In genomic region chr13:97937919-97938318, GRCm38 (mm10) we compare ENCODE assay signal across 9 mouse cellular contexts.
DNase-seq lines count a peak whose midpoint lies in the region; ATAC-seq and TF ChIP-seq lines count a peak whose summit lies in the region.
"Had no signal": no experiment of that assay in that cellular context is flagged by ENCODE, and none has a peak within 500 bp of the region (broad histone marks: within the 10 kb centered on the region; RNA-seq: fewer than 3 reads in every experiment).

No protein-coding gene starts in this region.

- no peak overlapping the region for H3K4me3 ChIP-seq in midbrain, embryonic 14.5 days (replicated peaks; ENCODE audit: low read depth, low read length)
- no peak overlapping the region for H3K4me3 ChIP-seq in midbrain, embryonic 16.5 days (ENCODE audit: low read depth, low read length)
- no peak overlapping the region for H3K4me3 ChIP-seq in liver, postnatal 0 days (ENCODE audit: low read depth, low read length)
- H3K4me3 ChIP-seq: heart, embryonic 13.5 days had no signal

- peak; percentile 83 for TF ChIP-seq CTCF in liver, postnatal 0 days (IDR thresholded peaks at IDR 0.05; ENCODE audit: low read depth)

- H3K36me3 ChIP-seq in midbrain, embryonic 14.5 days (ENCODE audit: control insufficient read depth, insufficient read depth, low read length) = no peaks in the 10 kb centered on the region
- no peaks in the 10 kb centered on the region for H3K36me3 ChIP-seq in midbrain, embryonic 16.5 days (ENCODE audit: control insufficient read depth, insufficient read depth, low read length)
- no peaks in the 10 kb centered on the region for H3K36me3 ChIP-seq in liver, postnatal 0 days (replicated peaks; ENCODE audit: insufficient read depth, low read length)

- no peak for TF ChIP-seq EP300 in liver, postnatal 0 days (IDR thresholded peaks at IDR 0.05; ENCODE audit: low read depth)

- ATAC-seq in cerebellum, adult (ENCODE audit: insufficient number of reproducible peaks, low FRiP score, low TSS enrichment) = 0 out of 2 replicates have a peak, but pooled peaks have one; percentile 43
- no peak for ATAC-seq in midbrain, embryonic 14.5 days (ENCODE audit: low FRiP score, low TSS enrichment)
- no peak for ATAC-seq in midbrain, embryonic 16.5 days
- ATAC-seq in liver, postnatal 0 days = no peak

- peaks cover 8% of the 10 kb centered on the region; the same call in 1 of the 2 replicates for H3K4me1 ChIP-seq in midbrain, embryonic 14.5 days (ENCODE audit: control insufficient read depth, insufficient read depth, low read length)
- H3K4me1 ChIP-seq in midbrain, embryonic 16.5 days (ENCODE audit: control insufficient read depth, insufficient read depth, low read length) = peaks cover 9% of the 10 kb centered on the region; the same call in 1 of the 2 replicates
- H3K4me1 ChIP-seq in liver, postnatal 0 days (ENCODE audit: insufficient read depth) = peaks cover 3% of the 10 kb centered on the region; the same call in 1 of the 2 replicates
- H3K4me1 ChIP-seq: heart, embryonic 13.5 days had no signal

- no peak for DNase-seq in cerebellum, adult 11-12 months
- peak; percentile 90 for DNase-seq in midbrain, embryonic 14.5 days
- peak; percentile 49 to 66 for DNase-seq in cerebellum, adult 18-20 months
- DNase-seq in forelimb bud, embryonic 11.5 days (ENCODE audit: low read depth, low spot score) = peak; percentile 68
- peak; percentile 54 for DNase-seq in liver, postnatal 0 days
- DNase-seq in right cerebral cortex, postnatal 10 days (ENCODE audit: low spot score in 2 of 2) = peak; percentile 65 to 85

- H3K9ac ChIP-seq in midbrain, embryonic 14.5 days (replicated peaks; ENCODE audit: low read length) = no peak overlapping the region
- no peak overlapping the region for H3K9ac ChIP-seq in midbrain, embryonic 16.5 days (ENCODE audit: low read depth, low read length)
- no peak overlapping the region for H3K9ac ChIP-seq in liver, postnatal 0 days (replicated peaks)
- H3K9ac ChIP-seq: heart, embryonic 13.5 days had no signal

- H3K4me2 ChIP-seq in midbrain, embryonic 14.5 days (ENCODE audit: low read length) = no peak overlapping the region
- no peak overlapping the region for H3K4me2 ChIP-seq in midbrain, embryonic 16.5 days (ENCODE audit: low read length)
- H3K4me2 ChIP-seq in liver, postnatal 0 days (ENCODE audit: low read depth, low read length) = no peak overlapping the region
- H3K4me2 ChIP-seq: heart, embryonic 13.5 days had no signal

- H3K9me3 ChIP-seq in midbrain, embryonic 14.5 days (ENCODE audit: control insufficient read depth, low read length) = no peaks in the 10 kb centered on the region
- H3K9me3 ChIP-seq in midbrain, embryonic 16.5 days (replicated peaks; ENCODE audit: control insufficient read depth, low read length, poor library complexity, severe bottlenecking) = no peaks in the 10 kb centered on the region
- no peaks in the 10 kb centered on the region for H3K9me3 ChIP-seq in liver, postnatal 0 days (ENCODE audit: low read length)
- H3K9me3 ChIP-seq: heart, embryonic 13.5 days had no signal

- no peaks in the 10 kb centered on the region for H3K27me3 ChIP-seq in midbrain, embryonic 14.5 days (ENCODE audit: control insufficient read depth, insufficient read depth, low read length)
- no peaks in the 10 kb centered on the region for H3K27me3 ChIP-seq in midbrain, embryonic 16.5 days (ENCODE audit: control insufficient read depth, insufficient read depth, low read depth, low read length)
- H3K27me3 ChIP-seq in liver, postnatal 0 days (ENCODE audit: insufficient read depth, low read length) = no peaks in the 10 kb centered on the region
- H3K27me3 ChIP-seq: heart, embryonic 13.5 days had no signal

- H3K27ac ChIP-seq in midbrain, embryonic 14.5 days (replicated peaks; ENCODE audit: low read depth, low read length) = no peak overlapping the region
- H3K27ac ChIP-seq in midbrain, embryonic 16.5 days (ENCODE audit: low read length) = no peak overlapping the region
- H3K27ac ChIP-seq in liver, postnatal 0 days (ENCODE audit: low read depth) = no peak overlapping the region
- H3K27ac ChIP-seq: heart, embryonic 13.5 days had no signal

- 22% methylated on average over 7 of the region's 7 CpGs for WGBS in midbrain, embryonic 14.5 days
- WGBS in midbrain, embryonic 16.5 days = 19% methylated on average over 7 of the region's 7 CpGs
- WGBS in liver, postnatal 0 days (ENCODE audit: insufficient replicate concordance) = 18% methylated on average over 7 of the region's 7 CpGs
